10 mouse cellular contexts compared by ENCODE assay signal in genomic region chr19:5824043-5824825, GRCm38 (mm10). TPM values are rescaled to one million over a fixed set of nuclear protein-coding genes. Genes with fewer than 3 reads are reported as not detected.
DNase-seq lines count a peak whose midpoint lies in the region; ATAC-seq and TF ChIP-seq lines count a peak whose summit lies in the region.
"Had no signal": no experiment of that assay in that cellular context is flagged by ENCODE, and none has a peak within 500 bp of the region (broad histone marks: within the 10 kb centered on the region; RNA-seq: fewer than 3 reads in every experiment).

No protein-coding gene starts in this region.

- peak overlapping the region; percentile 34 for H3K4me2 ChIP-seq in heart, embryonic 14.5 days (ENCODE audit: low read length)
- H3K4me2 ChIP-seq in liver, embryonic 15.5 days, result no peak overlapping the region
- H3K4me2 ChIP-seq in forebrain, embryonic 16.5 days (ENCODE audit: low read length), result no peak overlapping the region
- H3K4me2 ChIP-seq: hindbrain, embryonic 15.5 days had no signal

- peaks cover 4% of the 10 kb centered on the region for H3K4me1 ChIP-seq in ES-Bruce4 (ENCODE audit: control insufficient read depth, insufficient read depth, low read length)
- H3K4me1 ChIP-seq in heart, embryonic 14.5 days (ENCODE audit: control insufficient read depth in 2 of 2, insufficient read depth in 2 of 2, low read length in 2 of 2), result peaks cover 43 to 67% of the 10 kb centered on the region in 2 experiments
- peaks cover 53% of the 10 kb centered on the region for H3K4me1 ChIP-seq in liver, embryonic 15.5 days (replicated peaks)
- peaks cover 17% of the 10 kb centered on the region for H3K4me1 ChIP-seq in forebrain, embryonic 16.5 days (replicated peaks; ENCODE audit: control insufficient read depth, insufficient read depth, low read length)

- DNase-seq in heart, adult 11 months, result peak; percentile 95
- DNase-seq in heart, adult 8-10 months (ENCODE audit: low spot score), result no peak
- DNase-seq in urinary bladder, postnatal 25 days (ENCODE audit: low spot score), result no peak
- no peak for DNase-seq in c-Kit-positive CD71-positive TER-119-positive erythroid progenitor cells, embryonic 14.5 days (ENCODE audit: low spot score)

- no peak for TF ChIP-seq POLR2A in ES-Bruce4 (IDR thresholded peaks at IDR 0.05; ENCODE audit: insufficient read depth, low read length)

- no peaks in the 10 kb centered on the region for H3K9me3 ChIP-seq in ES-Bruce4 (replicated peaks; ENCODE audit: control insufficient read depth, insufficient read depth, low read length, poor library complexity, severe bottlenecking)
- H3K9me3 ChIP-seq in heart, embryonic 14.5 days (ENCODE audit: control insufficient read depth, low read length), result no peaks in the 10 kb centered on the region
- no peaks in the 10 kb centered on the region for H3K9me3 ChIP-seq in liver, embryonic 15.5 days (replicated peaks)
- no peaks in the 10 kb centered on the region for H3K9me3 ChIP-seq in forebrain, embryonic 16.5 days (ENCODE audit: control insufficient read depth, low read length)
- H3K9me3 ChIP-seq: hindbrain, embryonic 15.5 days had no signal

- no peaks in the 10 kb centered on the region for H3K36me3 ChIP-seq in ES-Bruce4 (ENCODE audit: control insufficient read depth, insufficient read depth, low read length, poor library complexity, severe bottlenecking)
- 0 out of 2 replicates have a peak, but pooled peaks cover 2% of the 10 kb centered on the region for H3K36me3 ChIP-seq in heart, embryonic 14.5 days (ENCODE audit: control insufficient read depth, insufficient read depth, low read length)
- H3K36me3 ChIP-seq in liver, embryonic 15.5 days (replicated peaks), result peaks cover 17% of the 10 kb centered on the region
- H3K36me3 ChIP-seq in forebrain, embryonic 16.5 days (ENCODE audit: control insufficient read depth, insufficient read depth), result no peaks in the 10 kb centered on the region
- H3K36me3 ChIP-seq: hindbrain, embryonic 15.5 days had no signal

- H3K9ac ChIP-seq in ES-Bruce4 (ENCODE audit: low read depth, poor library complexity, severe bottlenecking), result peak overlapping the region; percentile 59
- peak overlapping the region; percentile 58 for H3K9ac ChIP-seq in heart, embryonic 14.5 days (ENCODE audit: low read length)
- H3K9ac ChIP-seq in liver, embryonic 15.5 days, result no peak overlapping the region
- H3K9ac ChIP-seq in forebrain, embryonic 16.5 days (replicated peaks; ENCODE audit: low read depth, low read length), result no peak overlapping the region
- H3K9ac ChIP-seq: hindbrain, embryonic 15.5 days had no signal

- peak overlapping the region; percentile 28 for H3K4me3 ChIP-seq in ES-Bruce4 (ENCODE audit: low read depth, low read length)
- no peak overlapping the region for H3K4me3 ChIP-seq in heart, embryonic 14.5 days (ENCODE audit: control insufficient read depth in 1 of 2, insufficient read depth in 1 of 2, low read depth in 1 of 2, low read length in 2 of 2)
- H3K4me3 ChIP-seq in liver, embryonic 15.5 days (replicated peaks), result no peak overlapping the region
- no peak overlapping the region for H3K4me3 ChIP-seq in forebrain, embryonic 16.5 days (replicated peaks; ENCODE audit: low read length)
- H3K4me3 ChIP-seq: hindbrain, embryonic 15.5 days had no signal

- TF ChIP-seq EP300 in ES-Bruce4 (IDR thresholded peaks at IDR 0.05; ENCODE audit: insufficient read depth, low read depth, low read length), result no peak

- 56% methylated on average over 22 of the region's 22 CpGs for WGBS in heart, embryonic 14.5 days
- WGBS in liver, embryonic 15.5 days (ENCODE audit: insufficient replicate concordance), result 69% methylated on average over 22 of the region's 22 CpGs
- 74% methylated on average over 22 of the region's 22 CpGs for WGBS in forebrain, embryonic 16.5 days

- ATAC-seq in heart, embryonic 14.5 days (ENCODE audit: insufficient number of reproducible peaks, insufficient read depth, low FRiP score, low read depth), result no peak
- ATAC-seq in liver, embryonic 15.5 days (ENCODE audit: insufficient read depth), result no peak
- ATAC-seq in forebrain, embryonic 16.5 days, result no peak
- ATAC-seq: Patski had no signal

- TF ChIP-seq CTCF in ES-Bruce4 (IDR thresholded peaks at IDR 0.05; ENCODE audit: low read depth, low read length), result no peak

- no peaks in the 10 kb centered on the region for H3K27me3 ChIP-seq in ES-Bruce4 (ENCODE audit: control insufficient read depth, insufficient read depth, low read length, poor library complexity, severe bottlenecking)
- no peaks in the 10 kb centered on the region for H3K27me3 ChIP-seq in heart, embryonic 14.5 days (ENCODE audit: control insufficient read depth, insufficient read depth, low read length)
- no peaks in the 10 kb centered on the region for H3K27me3 ChIP-seq in liver, embryonic 15.5 days
- H3K27me3 ChIP-seq in forebrain, embryonic 16.5 days (replicated peaks; ENCODE audit: control insufficient read depth, insufficient read depth, low read length), result no peaks in the 10 kb centered on the region
- H3K27me3 ChIP-seq: hindbrain, embryonic 15.5 days; Patski had no signal

- 0 out of 2 replicates have a peak overlapping the region, but pooled peaks have one; percentile 13 for H3K27ac ChIP-seq in ES-Bruce4 (ENCODE audit: insufficient read depth, low read length)
- peak overlapping the region; percentile 60 to 91 for H3K27ac ChIP-seq in heart, embryonic 14.5 days (replicated peaks in 1 of 2; ENCODE audit: control insufficient read depth in 1 of 2, insufficient read depth in 1 of 2, low read depth in 2 of 2, low read length in 2 of 2)
- H3K27ac ChIP-seq in liver, embryonic 15.5 days (replicated peaks), result peak overlapping the region; percentile 65
- no peak overlapping the region for H3K27ac ChIP-seq in forebrain, embryonic 16.5 days (ENCODE audit: low read length)
- H3K27ac ChIP-seq: hindbrain, embryonic 15.5 days had no signal

RNA-seq across cellular contexts. Expression of gene Frmd8, which starts 50.8 kb away (rescaled TPM):
- total RNA-seq in heart, adult 8-10 months (2022), result 1 to 10 TPM; 7.1 to 8.1 (median 7.5) TPM
- polyA plus RNA-seq in ES-Bruce4 (2011; ENCODE audit: insufficient read depth, insufficient read length, low read depth, missing spikeins), result 26.3 and 33.1 TPM in 2 replicates
- 18.5 and 19.2 TPM in 2 replicates for polyA plus RNA-seq in heart, embryonic 14.5 days (2014; fragmentation: Nextera tagmentation; extraction: Ambion mirVana)
- 12.9 and 13.1 TPM in 2 replicates for polyA plus RNA-seq in liver, embryonic 15.5 days (2015; fragmentation: Nextera tagmentation; extraction: Ambion mirVana)
- 20.9 and 21.5 TPM in 2 replicates for polyA plus RNA-seq in forebrain, embryonic 16.5 days (2015; fragmentation: Nextera tagmentation; extraction: Ambion mirVana)

RNA-seq across cellular contexts. Expression of gene Scyl1, which starts 53.0 kb away (rescaled TPM):
- 10 to 100 TPM; 63.3 to 70.6 (median 67.2) TPM for total RNA-seq in heart, adult 8-10 months (2022)
- polyA plus RNA-seq in ES-Bruce4 (2011; ENCODE audit: insufficient read depth, insufficient read length, low read depth, missing spikeins), result 37.1 and 42.8 TPM in 2 replicates
- 56.9 and 62.3 TPM in 2 replicates for polyA plus RNA-seq in heart, embryonic 14.5 days (2014; fragmentation: Nextera tagmentation; extraction: Ambion mirVana)
- polyA plus RNA-seq in liver, embryonic 15.5 days (2015; fragmentation: Nextera tagmentation; extraction: Ambion mirVana), result 21.1 and 24.4 TPM in 2 replicates
- polyA plus RNA-seq in forebrain, embryonic 16.5 days (2015; fragmentation: Nextera tagmentation; extraction: Ambion mirVana), result 66.2 and 79.4 TPM in 2 replicates

RNA-seq across cellular contexts. Expression of gene Slc25a45, which starts 53.4 kb away (rescaled TPM):
- 1 to 10 TPM; 2.4 to 3.8 (median 2.8) TPM for total RNA-seq in heart, adult 8-10 months (2022)
- polyA plus RNA-seq in ES-Bruce4 (2011; ENCODE audit: insufficient read depth, insufficient read length, low read depth, missing spikeins), result 0.46 and 0.48 TPM in 2 replicates
- polyA plus RNA-seq in heart, embryonic 14.5 days (2014; fragmentation: Nextera tagmentation; extraction: Ambion mirVana), result 1.7 and 2.8 TPM in 2 replicates
- polyA plus RNA-seq in liver, embryonic 15.5 days (2015; fragmentation: Nextera tagmentation; extraction: Ambion mirVana), result 7.1 and 7.9 TPM in 2 replicates
- 1.5 and 2.0 TPM in 2 replicates for polyA plus RNA-seq in forebrain, embryonic 16.5 days (2015; fragmentation: Nextera tagmentation; extraction: Ambion mirVana)

Comparison
In these comparisons a context has a peak if more than half of its experiments do, and no peak if none do; other contexts are left out.
1. H3K9ac ChIP-seq: peak in ES-Bruce4 (single experiment) and heart, embryonic 14.5 days (single experiment); none in liver, embryonic 15.5 days (single experiment) and forebrain, embryonic 16.5 days (single experiment).